Mouse (Mus musculus) small intestine, adult 2 months (tissue): ENCODE data around the gene Gpx1.

Source experiments
- CTCF ChIP-seq: fragments of 200-500 bp; IDR thresholded peaks from 2 replicates; pipeline ENCODE4 v1.5.1; 2012; ENCODE audit warnings: low read depth, mild to moderate bottlenecking, control low read depth, inconsistent platforms, low read length, moderate library complexity, mixed read lengths; ENCODE audit not compliant: insufficient replicate concordance, insufficient read length; ENCODE audit errors: extremely low read depth
- POLR2A ChIP-seq: fragments of 200-500 bp; IDR thresholded peaks from 2 replicates; pipeline ENCODE4 v1.6.1; 2012; ENCODE audit warnings: low read depth, mild to moderate bottlenecking, control low read depth, inconsistent platforms, low read length, moderate library complexity

- TF ChIP-seq POLR2A, result no peak
- TF ChIP-seq CTCF, result no peak
Observed at GRCm38 (mm10) chr9:108289347-108289746, 49.4 kb upstream of the Gpx1 start.
